Mouse (Mus musculus): ENCODE measurements around the gene Fkbp8.

Gene Fkbp8

GRCm38 (mm10) chr8:70528182-70528797 is 766 bp downstream of the Fkbp8 start:
- DNase-seq (ENCODE audit: low spot score in 2 of 2) = no peak

GRCm38 (mm10) chr8:70529299-70529698 is 1.8 kb downstream of the Fkbp8 start:
- DNase-seq (ENCODE audit: low spot score in 2 of 2) = no peak

- DNase-seq (ENCODE audit: low spot score in 2 of 2) = no peak
Measured at GRCm38 (mm10) chr8:70529741-70530161, 2.2 kb downstream of the Fkbp8 start.

GRCm38 (mm10) chr8:70530314-70530713 is 2.8 kb downstream of the Fkbp8 start:
- DNase-seq (ENCODE audit: low spot score in 2 of 2) = no peak

GRCm38 (mm10) chr8:70534281-70534680 is 6.8 kb downstream of the Fkbp8 start:
- DNase-seq (ENCODE audit: low spot score in 2 of 2) = peak in 1 of 2 experiments; percentile 53

- no peak for DNase-seq (ENCODE audit: low spot score in 2 of 2)
Measured at GRCm38 (mm10) chr8:70535221-70535620, 7.7 kb downstream of the Fkbp8 start.

GRCm38 (mm10) chr8:70535701-70536100 is 8.2 kb downstream of the Fkbp8 start:
- DNase-seq (ENCODE audit: low spot score in 2 of 2) = no peak

GRCm38 (mm10) chr8:70538024-70538579 is 10.6 kb downstream of the Fkbp8 start:
- no peak for DNase-seq (ENCODE audit: low spot score in 2 of 2)

GRCm38 (mm10) chr8:70538633-70539076 is 11.1 kb downstream of the Fkbp8 start:
- peak; percentile 99 for DNase-seq (ENCODE audit: low spot score in 2 of 2)

GRCm38 (mm10) chr8:70539077-70539813 is 11.7 kb downstream of the Fkbp8 start, which contains the start of gene Ell:
TSS of gene Ell (plus strand) at chr8:70539457.
- peak; percentile 99 to 100 for DNase-seq (ENCODE audit: low spot score in 2 of 2)

GRCm38 (mm10) chr8:70540013-70540506 is 12.5 kb downstream of the Fkbp8 start:
- no peak for DNase-seq (ENCODE audit: low spot score in 2 of 2)

GRCm38 (mm10) chr8:70540507-70541071 is 13.1 kb downstream of the Fkbp8 start:
- DNase-seq (ENCODE audit: low spot score in 2 of 2) = no peak

- no peak for DNase-seq (ENCODE audit: low spot score in 2 of 2)
Measured at GRCm38 (mm10) chr8:70541081-70541480, 13.6 kb downstream of the Fkbp8 start.

GRCm38 (mm10) chr8:70544200-70544687 is 16.7 kb downstream of the Fkbp8 start:
- DNase-seq (ENCODE audit: low spot score in 2 of 2) = no peak

- DNase-seq (ENCODE audit: low spot score in 2 of 2) = no peak
Measured at GRCm38 (mm10) chr8:70546412-70546811, 18.9 kb downstream of the Fkbp8 start.

GRCm38 (mm10) chr8:70547762-70548161 is 20.2 kb downstream of the Fkbp8 start:
- no peak for DNase-seq (ENCODE audit: low spot score in 2 of 2)

GRCm38 (mm10) chr8:70549412-70550184 is 22.1 kb downstream of the Fkbp8 start:
- no peak for DNase-seq (ENCODE audit: low spot score in 2 of 2)

- DNase-seq (ENCODE audit: low spot score in 2 of 2) = no peak
Measured at GRCm38 (mm10) chr8:70551558-70552161, 24.1 kb downstream of the Fkbp8 start.

- DNase-seq (ENCODE audit: low spot score in 2 of 2) = no peak
Measured at GRCm38 (mm10) chr8:70552836-70553235, 25.3 kb downstream of the Fkbp8 start.

- no peak for DNase-seq (ENCODE audit: low spot score in 2 of 2)
Measured at GRCm38 (mm10) chr8:70553740-70554139, 26.2 kb downstream of the Fkbp8 start.
